Mouse (Mus musculus) CH12.LX (cell line): ENCODE data around the gene Cryab. TPM values are rescaled to one million over a fixed set of nuclear protein-coding genes. Genes with fewer than 3 reads are reported as not detected.
A peak's percentile ranks its signal among the peaks of the same experiment; 100 is the strongest.

Source experiments
- DNase-seq: peaks from one replicate; pipeline ENCODE4 v3.0.0-alpha.2; 2013; ENCODE audit errors: extremely low read depth
- H3K27ac ChIP-seq: 2 replicates; pipeline ENCODE4 v1.5.1; 2012; ENCODE audit warnings: low read depth, mild to moderate bottlenecking, control low read depth, moderate library complexity; ENCODE audit not compliant: insufficient read depth
- H3K27me3 ChIP-seq: replicated peaks from 2 replicates; pipeline ENCODE3; 2012; ENCODE audit warnings: inconsistent platforms
- H3K36me3 ChIP-seq, 2 experiments: replicated peaks in 1 of 2; 2 replicates each; pipeline versions ENCODE3 to v1.6.1; 2012; ENCODE audit warnings: inconsistent platforms in 1 of 2, low read length in 1 of 2, mild to moderate bottlenecking in 1 of 2, mixed read lengths in 1 of 2, moderate library complexity in 1 of 2; ENCODE audit not compliant: control insufficient read depth in 1 of 2, insufficient read depth in 1 of 2
- H3K4me1 ChIP-seq, 2 experiments: 2 replicates each; pipeline ENCODE4 v1.6.1; 2012; ENCODE audit warnings: inconsistent platforms in 1 of 2, moderate library complexity in 1 of 2; ENCODE audit not compliant: insufficient read depth in 2 of 2, control insufficient read depth in 1 of 2
- H3K4me2 ChIP-seq: 2 replicates; pipeline ENCODE4 v1.6.1; 2012; ENCODE audit warnings: low read depth, mild to moderate bottlenecking, control low read depth; ENCODE audit not compliant: poor library complexity, insufficient read depth, severe bottlenecking
- H3K4me3 ChIP-seq, 3 experiments: fragments of 150-350 bp in 1 of 3; sonication (generic) in 1 of 3; replicated peaks in 1 of 3; 2 replicates each; pipeline versions ENCODE3 to v1.5.1; 2011 to 2012; ENCODE audit warnings: low read depth in 2 of 3, low read length in 2 of 3, mild to moderate bottlenecking in 2 of 3, moderate library complexity in 2 of 3, control low read depth in 1 of 3, improper control_type of control experiment in 1 of 3, inconsistent platforms in 1 of 3, mixed read lengths in 1 of 3; ENCODE audit not compliant: poor library complexity in 1 of 3
- H3K79me2 ChIP-seq: replicated peaks from 2 replicates; pipeline ENCODE4 v1.6.1; 2012; ENCODE audit warnings: mild to moderate bottlenecking, moderate library complexity; ENCODE audit not compliant: control insufficient read depth, poor library complexity, insufficient read depth, severe bottlenecking; ENCODE audit errors: extremely low read depth
- H3K9ac ChIP-seq: 2 replicates; pipeline ENCODE4 v1.6.1; 2012; ENCODE audit warnings: low read depth, mild to moderate bottlenecking, control low read depth, moderate library complexity; ENCODE audit not compliant: insufficient read depth
- H3K9me3 ChIP-seq: replicated peaks from 2 replicates; pipeline ENCODE3; 2012; ENCODE audit warnings: low read length, inconsistent platforms, mixed read lengths
- CHD2 ChIP-seq: IDR thresholded peaks from 2 replicates; pipeline ENCODE4 v1.6.1; 2011; ENCODE audit warnings: low read length, improper control_type of control experiment
- CTCF ChIP-seq, 2 experiments: IDR thresholded peaks in 1 of 2; conservative IDR thresholded peaks in 1 of 2; 2 replicates each; pipeline ENCODE4 v1.5.1; 2011 to 2012; ENCODE audit warnings: low read depth in 2 of 2, low read length in 2 of 2, improper control_type of control experiment in 1 of 2, inconsistent platforms in 1 of 2, mild to moderate bottlenecking in 1 of 2, moderate library complexity in 1 of 2
- GABPA ChIP-seq: IDR thresholded peaks from 2 replicates; pipeline ENCODE4 v1.6.1; 2012; ENCODE audit warnings: low read depth, low read length, improper control_type of control experiment, inconsistent platforms; ENCODE audit not compliant: insufficient replicate concordance
- HCFC1 ChIP-seq: IDR thresholded peaks from 2 replicates; pipeline ENCODE4 v1.6.1; 2012; ENCODE audit warnings: low read depth, mild to moderate bottlenecking, inconsistent platforms, low read length, improper control_type of control experiment
- IRF4 ChIP-seq: IDR thresholded peaks from 2 replicates; pipeline ENCODE4 v1.6.1; 2014; ENCODE audit warnings: low read depth, mild to moderate bottlenecking, inconsistent platforms, low read length, improper control_type of control experiment
- JUN ChIP-seq: IDR thresholded peaks from 2 replicates; pipeline ENCODE4 v1.6.1; 2011; ENCODE audit warnings: low read depth, mild to moderate bottlenecking, low read length, improper control_type of control experiment, moderate library complexity; ENCODE audit not compliant: insufficient read depth
- MEF2A ChIP-seq: IDR thresholded peaks from 2 replicates; pipeline ENCODE4 v1.6.1; 2014; ENCODE audit warnings: low read depth, mild to moderate bottlenecking, inconsistent platforms, low read length, improper control_type of control experiment, borderline replicate concordance
- MXI1 ChIP-seq: IDR thresholded peaks from 2 replicates; pipeline ENCODE4 v1.6.1; 2011; ENCODE audit warnings: mild to moderate bottlenecking, low read depth, low read length, improper control_type of control experiment
- NELFE ChIP-seq: IDR thresholded peaks from 2 replicates; pipeline ENCODE4 v1.6.1; 2011; ENCODE audit warnings: low read depth, low read length, improper control_type of control experiment
- POLR2AphosphoS2 ChIP-seq: IDR thresholded peaks from 2 replicates; pipeline ENCODE4 v1.6.1; 2011; ENCODE audit warnings: low read depth, low read length, improper control_type of control experiment
- RAD21 ChIP-seq: IDR thresholded peaks from 2 replicates; pipeline ENCODE4 v1.6.1; 2011; ENCODE audit warnings: low read depth, mild to moderate bottlenecking, low read length, improper control_type of control experiment, moderate library complexity
- SMC3 ChIP-seq: IDR thresholded peaks from 2 replicates; pipeline ENCODE4 v1.6.1; 2011; ENCODE audit warnings: low read depth, low read length, improper control_type of control experiment
- USF1 ChIP-seq: IDR thresholded peaks from 2 replicates; pipeline ENCODE4 v1.6.1; 2014; ENCODE audit warnings: low read depth, mild to moderate bottlenecking, inconsistent platforms, low read length, improper control_type of control experiment
- USF2 ChIP-seq: conservative IDR thresholded peaks from 2 replicates; pipeline ENCODE4 v1.6.1; 2011; ENCODE audit warnings: low read depth, low read length, improper control_type of control experiment
- ZC3H11A ChIP-seq: IDR thresholded peaks from 2 replicates; pipeline ENCODE4 v1.6.1; 2012; ENCODE audit warnings: low read depth, mild to moderate bottlenecking, inconsistent platforms, low read length, improper control_type of control experiment
- dilution Hi-C: fragments of 300-500 bp; cut with MboI; formaldehyde crosslinking; loops from 2 replicates; pipeline ENCODE4 v1.14.3; 2020; ENCODE audit warnings: low sequenced_read_pairs; ENCODE audit not compliant: extremely low pct_unique_long_range_greater_than_20kb, extremely low pct_ligation_motif_present
- in situ Hi-C: fragments of 300-500 bp; cut with MboI; formaldehyde crosslinking; loops from 3 replicates; pipeline ENCODE4 v1.14.3; 2019; ENCODE audit warnings: low sequenced_read_pairs, low pct_ligation_motif_present, low pct_unique_long_range_greater_than_20kb, mixed read lengths
- polyA plus RNA-seq: library from polyadenylated mRNA; unstranded; fragments of >175 nt; gene quantifications from 2 replicates; pipeline ENCODE4 v1.2.1, GENCODE M21; 2012; ENCODE audit warnings: low read depth; ENCODE audit not compliant: insufficient read length
- total RNA-seq, 2 experiments: library from RNA; depleted of rRNA; stranded (reverse); fragments of 300-350 nt in 1 of 2; fragments of >200 nt in 1 of 2; gene quantifications; 2 replicates each; pipeline ENCODE4 v1.2.3; 2012 to 2014

The Cryab gene
- total and polyA plus RNA-seq, 3 experiments, result not detected

GRCm38 (mm10) chr9:50782155-50782554 lies 31.0 kb downstream of the Cryab start:
- H3K4me1 ChIP-seq, result no peaks in the 10 kb centered on the region
- in situ Hi-C loops (no loop called here), dilution Hi-C loops (no loop called here)
- no peak overlapping the region for H3K4me3 ChIP-seq
- H3K27ac ChIP-seq, result no peak overlapping the region
- no peaks in the 10 kb centered on the region for H3K27me3 ChIP-seq
- TF ChIP-seq SMC3 (peak; percentile 30), POLR2AphosphoS2 (no peak), CHD2 (no peak), RAD21 (peak; percentile 16), MEF2A (no peak), CTCF (conservative IDR thresholded peaks at IDR 0.05 in 1 of 2, IDR thresholded peaks at IDR 0.05 in 1 of 2; ENCODE audit: low read depth in 2 of 2, low read length in 2 of 2) (peak; percentile 38 to 59; a peak in 3 of 4 replicates), MXI1 (no peak)
- H3K79me2 ChIP-seq, result no peaks in the 10 kb centered on the region
- DNase-seq, result no peak
- H3K9ac ChIP-seq, result no peak overlapping the region
- H3K9me3 ChIP-seq, result peaks cover 2% of the 10 kb centered on the region
- H3K36me3 ChIP-seq, result peaks cover 49 to 84% of the 10 kb centered on the region in 2 experiments
- H3K4me2 ChIP-seq, result no peak overlapping the region

- dilution Hi-C loops (no loop called here), in situ Hi-C loops (no loop called here)
- Histone ChIP-seq H3K4me2 (no peak overlapping the region), H3K36me3 (peaks cover 14 to 81% of the 10 kb centered on the region in 2 experiments), H3K9ac (no peak overlapping the region), H3K27ac (no peak overlapping the region), H3K79me2 (no peaks in the 10 kb centered on the region), H3K4me1 (peaks cover 0 to 4% of the 10 kb centered on the region in 2 experiments; a peak in 1 of 4 replicates), H3K4me3 (no peak overlapping the region), H3K27me3 (no peaks in the 10 kb centered on the region), H3K9me3 (no peaks in the 10 kb centered on the region)
- DNase-seq, result no peak
- TF ChIP-seq JUN (no peak), ZC3H11A (no peak), NELFE (no peak), USF1 (no peak), HCFC1 (no peak), USF2 (no peak), GABPA (no peak), IRF4 (no peak), CTCF (conservative IDR thresholded peaks at IDR 0.05 in 1 of 2, IDR thresholded peaks at IDR 0.05 in 1 of 2; ENCODE audit: low read depth in 2 of 2, low read length in 2 of 2) (no peak)
Measured at GRCm38 (mm10) chr9:50795266-50795665, 44.1 kb downstream of the Cryab start.
